Mouse (Mus musculus) ovary, postnatal 10 days (tissue): ENCODE measurements around the gene Phf6.
"Not testable (repeated sequence)": the region's sequence is repeated elsewhere in the genome, so short reads cannot be mapped to it uniquely, and the experiment has no call there.

Source experiments
- DNase-seq: peaks from one replicate; pipeline ENCODE4 v3.0.0; 2022; ENCODE audit warnings: low spot score

The Phf6 gene

GRCm38 (mm10) chrX:52911587-52912371, at the start of gene Phf6:
TSS of gene Phf6 (plus strand) at chrX:52912266.
- DNase-seq, result peak; percentile 69

- no peak for DNase-seq
Observed at GRCm38 (mm10) chrX:52864126-52864525, 47.9 kb upstream of the Phf6 start.

- not testable (repeated sequence) for DNase-seq
Observed at GRCm38 (mm10) chrX:52898486-52898885, 13.6 kb upstream of the Phf6 start.

- no peak for DNase-seq
Observed at GRCm38 (mm10) chrX:52912372-52912728, 284 bp downstream of the Phf6 start.

GRCm38 (mm10) chrX:52912826-52913701, 998 bp downstream of the Phf6 start:
- DNase-seq, result no peak

- DNase-seq, result no peak
Observed at GRCm38 (mm10) chrX:52913856-52914255, 1.8 kb downstream of the Phf6 start.

- DNase-seq, result no peak
Observed at GRCm38 (mm10) chrX:52914705-52915104, 2.6 kb downstream of the Phf6 start.

- DNase-seq, result no peak
Observed at GRCm38 (mm10) chrX:52916516-52916915, 4.5 kb downstream of the Phf6 start.

GRCm38 (mm10) chrX:52926726-52927125, 14.7 kb downstream of the Phf6 start:
- DNase-seq, result no peak

GRCm38 (mm10) chrX:52928883-52929282, 16.8 kb downstream of the Phf6 start:
- no peak for DNase-seq

GRCm38 (mm10) chrX:52929779-52930178, 17.7 kb downstream of the Phf6 start:
- DNase-seq, result no peak

- DNase-seq, result no peak
Observed at GRCm38 (mm10) chrX:52930191-52930590, 18.1 kb downstream of the Phf6 start.

GRCm38 (mm10) chrX:52932161-52932560, 20.1 kb downstream of the Phf6 start:
- no peak for DNase-seq

GRCm38 (mm10) chrX:52934496-52934895, 22.4 kb downstream of the Phf6 start:
- no peak for DNase-seq

- no peak for DNase-seq
Observed at GRCm38 (mm10) chrX:52945509-52945908, 33.4 kb downstream of the Phf6 start.

GRCm38 (mm10) chrX:52949713-52950112, 37.6 kb downstream of the Phf6 start:
- DNase-seq, result no peak

- no peak for DNase-seq
Observed at GRCm38 (mm10) chrX:52956942-52957341, 44.9 kb downstream of the Phf6 start.

- DNase-seq, result no peak
Observed at GRCm38 (mm10) chrX:52961559-52962110, 49.6 kb downstream of the Phf6 start.

GRCm38 (mm10) chrX:52965149-52965548, 53.1 kb downstream of the Phf6 start:
- no peak for DNase-seq

- no peak for DNase-seq
Observed at GRCm38 (mm10) chrX:52971211-52972006, 59.3 kb downstream of the Phf6 start.

- no peak for DNase-seq
Observed at GRCm38 (mm10) chrX:52972129-52972528, 60.1 kb downstream of the Phf6 start.

GRCm38 (mm10) chrX:52972680-52973079, 60.6 kb downstream of the Phf6 start:
- DNase-seq, result no peak
